Comparison of ENCODE assay signal across 14 mouse cellular contexts in the genomic region with DNA sequence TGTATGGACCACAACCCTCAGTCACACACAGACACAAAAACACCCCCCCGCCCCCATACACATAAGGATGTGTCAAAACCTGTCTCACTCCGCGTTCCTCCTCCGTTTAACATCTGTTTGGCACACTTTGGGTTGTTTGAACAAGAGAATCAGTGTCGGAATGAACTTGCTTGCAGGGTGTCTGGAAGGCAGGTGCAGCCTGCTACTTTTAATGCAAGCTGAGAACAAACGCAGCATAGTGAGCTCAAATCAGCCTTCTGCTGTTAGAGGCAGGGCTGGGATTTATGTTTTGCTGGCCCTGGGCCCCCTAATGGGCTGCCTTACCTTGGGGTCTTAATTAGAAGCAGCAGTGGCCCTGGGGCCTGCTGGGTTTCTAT. TPM values are rescaled to one million over a fixed set of nuclear protein-coding genes. Genes with fewer than 3 reads are reported as not detected.
DNase-seq lines count a peak whose midpoint lies in the region; ATAC-seq lines count a peak whose summit lies in the region.
"Had no signal": no experiment of that assay in that cellular context is flagged by ENCODE, and none has a peak within 500 bp of the region (broad histone marks: within the 10 kb centered on the region; RNA-seq: fewer than 3 reads in every experiment).

No protein-coding gene starts in this region.

- ATAC-seq in embryonic facial prominence, embryonic 12.5 days (ENCODE audit: insufficient number of reproducible peaks, insufficient read depth, low FRiP score, low TSS enrichment): peak; percentile 47; the same call in 1 of the 2 replicates
- peak; percentile 57; the same call in 1 of the 2 replicates for ATAC-seq in hindbrain, embryonic 16.5 days
- peak; percentile 74 for ATAC-seq in neural tube, embryonic 11.5 days (ENCODE audit: insufficient read depth, low FRiP score, low TSS enrichment)
- no peak for ATAC-seq in intestine, embryonic 15.5 days

- H3K4me1 ChIP-seq in embryonic facial prominence, embryonic 12.5 days: peaks cover 19% of the 10 kb centered on the region
- H3K4me1 ChIP-seq in hindbrain, embryonic 16.5 days (ENCODE audit: control insufficient read depth, insufficient read depth, low read depth, low read length): peaks cover 4% of the 10 kb centered on the region
- H3K4me1 ChIP-seq in neural tube, embryonic 11.5 days (ENCODE audit: control insufficient read depth, insufficient read depth, low read length): peaks cover 13% of the 10 kb centered on the region
- H3K4me1 ChIP-seq in intestine, embryonic 15.5 days (replicated peaks): no peaks in the 10 kb centered on the region

- DNase-seq in layer of hippocampus, postnatal 14 days (ENCODE audit: low spot score in 2 of 2): peak; percentile 27 to 29
- no peak for DNase-seq in layer of hippocampus, adult 9-10 months (ENCODE audit: low spot score)
- DNase-seq in neural tube, embryonic 11.5 days (ENCODE audit: low spot score): peak; percentile 53
- no peak for DNase-seq in gastrocnemius, adult 8-10 months (ENCODE audit: low spot score in 2 of 2)
- no peak for DNase-seq in lung, postnatal 10 days
- DNase-seq: adrenal gland, postnatal 10 days; heart, postnatal 36 days; liver had no signal

- H3K9ac ChIP-seq in embryonic facial prominence, embryonic 12.5 days: no peak overlapping the region
- no peak overlapping the region for H3K9ac ChIP-seq in hindbrain, embryonic 16.5 days (ENCODE audit: low read depth, low read length)
- peak overlapping the region; percentile 10; the same call in 1 of the 2 replicates for H3K9ac ChIP-seq in neural tube, embryonic 11.5 days (ENCODE audit: low read length)
- H3K9ac ChIP-seq in intestine, embryonic 15.5 days: no peak overlapping the region

- H3K4me2 ChIP-seq in embryonic facial prominence, embryonic 12.5 days (replicated peaks): peak overlapping the region; percentile 51
- H3K4me2 ChIP-seq in hindbrain, embryonic 16.5 days (ENCODE audit: low read length): no peak overlapping the region
- H3K4me2 ChIP-seq in neural tube, embryonic 11.5 days (ENCODE audit: low read depth): peak overlapping the region; percentile 31; the same call in 1 of the 2 replicates
- no peak overlapping the region for H3K4me2 ChIP-seq in intestine, embryonic 15.5 days (replicated peaks)

- 0 out of 2 replicates have a peak overlapping the region, but pooled peaks have one; percentile 50 for H3K27ac ChIP-seq in embryonic facial prominence, embryonic 12.5 days
- H3K27ac ChIP-seq in hindbrain, embryonic 16.5 days (ENCODE audit: low read depth, low read length): no peak overlapping the region
- no peak overlapping the region for H3K27ac ChIP-seq in neural tube, embryonic 11.5 days (ENCODE audit: low read depth, low read length)
- H3K27ac ChIP-seq in intestine, embryonic 15.5 days: no peak overlapping the region

- 3% methylated on average over 6 of the region's 6 CpGs for WGBS in embryonic facial prominence, embryonic 12.5 days
- WGBS in hindbrain, embryonic 16.5 days: 12% methylated on average over 6 of the region's 6 CpGs
- 6% methylated on average over 6 of the region's 6 CpGs for WGBS in neural tube, embryonic 11.5 days
- 28% methylated on average over 6 of the region's 6 CpGs for WGBS in intestine, embryonic 15.5 days

- H3K9me3 ChIP-seq in embryonic facial prominence, embryonic 12.5 days: no peaks in the 10 kb centered on the region
- H3K9me3 ChIP-seq in hindbrain, embryonic 16.5 days (ENCODE audit: control insufficient read depth, low read length): no peaks in the 10 kb centered on the region
- no peaks in the 10 kb centered on the region for H3K9me3 ChIP-seq in neural tube, embryonic 11.5 days (ENCODE audit: control insufficient read depth, low read length)
- H3K9me3 ChIP-seq in intestine, embryonic 15.5 days: no peaks in the 10 kb centered on the region

- no peak overlapping the region for H3K4me3 ChIP-seq in embryonic facial prominence, embryonic 12.5 days
- no peak overlapping the region for H3K4me3 ChIP-seq in hindbrain, embryonic 16.5 days (ENCODE audit: low read length)
- H3K4me3 ChIP-seq in neural tube, embryonic 11.5 days (ENCODE audit: low read depth, low read length): no peak overlapping the region
- no peak overlapping the region for H3K4me3 ChIP-seq in intestine, embryonic 15.5 days (replicated peaks)
- H3K4me3 ChIP-seq: erythroblast, embryonic 14.5 days; myocyte had no signal

- no peaks in the 10 kb centered on the region for H3K36me3 ChIP-seq in embryonic facial prominence, embryonic 12.5 days
- no peaks in the 10 kb centered on the region for H3K36me3 ChIP-seq in hindbrain, embryonic 16.5 days (ENCODE audit: control insufficient read depth, insufficient read depth, low read length)
- no peaks in the 10 kb centered on the region for H3K36me3 ChIP-seq in neural tube, embryonic 11.5 days (ENCODE audit: control insufficient read depth, insufficient read depth, low read length)
- no peaks in the 10 kb centered on the region for H3K36me3 ChIP-seq in intestine, embryonic 15.5 days

- no peaks in the 10 kb centered on the region for H3K27me3 ChIP-seq in embryonic facial prominence, embryonic 12.5 days
- no peaks in the 10 kb centered on the region for H3K27me3 ChIP-seq in hindbrain, embryonic 16.5 days (replicated peaks; ENCODE audit: control insufficient read depth, insufficient read depth, low read length)
- H3K27me3 ChIP-seq in neural tube, embryonic 11.5 days (ENCODE audit: control insufficient read depth, insufficient read depth, low read length): no peaks in the 10 kb centered on the region
- no peaks in the 10 kb centered on the region for H3K27me3 ChIP-seq in intestine, embryonic 15.5 days (replicated peaks)

RNA-seq across cellular contexts. Expression of gene Fam180a, which starts 28.7 kb away (rescaled TPM):
- 1 to 10 TPM in 1 of 2 experiments, under 1 TPM in 1; 0.62 to 1.4 TPM for total RNA-seq in layer of hippocampus, postnatal 14 days (2021)
- 0.14 TPM in 1 of 2 replicates, not detected in the other for polyA plus RNA-seq in embryonic facial prominence, embryonic 12.5 days (2016; fragmentation: Nextera tagmentation; extraction: Ambion mirVana)
- polyA plus RNA-seq in hindbrain, embryonic 16.5 days (2015; fragmentation: Nextera tagmentation; extraction: Ambion mirVana): 2.3 and 2.4 TPM in 2 replicates
- not detected in 2 replicates for polyA plus RNA-seq in neural tube, embryonic 11.5 days (2014; fragmentation: Nextera tagmentation; extraction: Ambion mirVana)
- total RNA-seq in gastrocnemius, adult 8-10 months (2022): 1 to 10 TPM in 1 of 4 experiments, under 1 TPM in 2, not detected in 1; 0.58 to 1.5 (median 0.94) TPM
- polyA plus RNA-seq in intestine, embryonic 15.5 days (2015; fragmentation: Nextera tagmentation; extraction: Ambion mirVana): 1.3 and 2.3 TPM in 2 replicates
- total RNA-seq: CH12.LX had no signal
- polyA plus RNA-seq: erythroblast, embryonic 14.5 days had no signal

RNA-seq across cellular contexts. Expression of gene Slc13a4, which starts 46.7 kb away (rescaled TPM):
- total RNA-seq in layer of hippocampus, postnatal 14 days (2021): 10 to 100 TPM in 1 of 2 experiments, 1 to 10 TPM in 1; 2.6 to 11.9 TPM
- 0.57 and 0.59 TPM in 2 replicates for polyA plus RNA-seq in embryonic facial prominence, embryonic 12.5 days (2016; fragmentation: Nextera tagmentation; extraction: Ambion mirVana)
- polyA plus RNA-seq in hindbrain, embryonic 16.5 days (2015; fragmentation: Nextera tagmentation; extraction: Ambion mirVana): 11.0 and 11.2 TPM in 2 replicates
- 0.15 TPM in 1 of 2 replicates, not detected in the other for polyA plus RNA-seq in neural tube, embryonic 11.5 days (2014; fragmentation: Nextera tagmentation; extraction: Ambion mirVana)
- not detected for total RNA-seq in gastrocnemius, adult 8-10 months (2022)
- polyA plus RNA-seq in intestine, embryonic 15.5 days (2015; fragmentation: Nextera tagmentation; extraction: Ambion mirVana): 0.54 and 0.71 TPM in 2 replicates
- total RNA-seq: CH12.LX had no signal
- polyA plus RNA-seq: erythroblast, embryonic 14.5 days had no signal

Comparison
In these comparisons a context has a peak if more than half of its experiments do, and no peak if none do; other contexts are left out.
1. DNase-seq: peak in layer of hippocampus, postnatal 14 days (2 of 2) and neural tube, embryonic 11.5 days (single experiment); none in layer of hippocampus, adult 9-10 months (single experiment), gastrocnemius, adult 8-10 months (0 of 2) and lung, postnatal 10 days (single experiment).
2. H3K4me2 ChIP-seq: peak in embryonic facial prominence, embryonic 12.5 days (single experiment) and neural tube, embryonic 11.5 days (single experiment); none in hindbrain, embryonic 16.5 days (single experiment) and intestine, embryonic 15.5 days (single experiment).